Mouse (Mus musculus): Measurements from ENCODE around the gene Col4a3bp.

The Col4a3bp gene

DNA sequence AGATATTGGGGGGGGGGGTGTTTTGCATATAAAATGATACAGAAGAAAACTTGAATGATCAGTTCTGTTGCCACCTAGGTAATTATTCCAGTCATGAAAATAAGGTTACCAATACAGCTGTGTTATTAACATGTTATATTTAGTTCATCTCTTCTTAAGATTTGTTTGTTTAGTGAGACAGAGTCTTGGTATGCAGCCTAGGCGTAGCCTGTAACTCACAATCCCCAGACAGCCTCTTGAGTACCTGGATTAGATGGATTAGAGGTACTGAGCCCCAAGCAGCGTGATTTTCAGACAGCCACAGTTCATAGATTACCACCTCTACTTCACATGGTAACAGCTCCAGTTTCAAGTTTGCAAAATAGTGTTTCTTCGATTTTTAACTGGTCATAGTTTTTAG lies 4.3 kb upstream of the Col4a3bp start:
- in situ Hi-C loops (cut with MboI, MseI), result loop anchor here in 1 of 2 experiments (25.0 kb wide), 1 partner anchor 1551 kb away; the partner anchor contains the start of gene Wdr41

DNA sequence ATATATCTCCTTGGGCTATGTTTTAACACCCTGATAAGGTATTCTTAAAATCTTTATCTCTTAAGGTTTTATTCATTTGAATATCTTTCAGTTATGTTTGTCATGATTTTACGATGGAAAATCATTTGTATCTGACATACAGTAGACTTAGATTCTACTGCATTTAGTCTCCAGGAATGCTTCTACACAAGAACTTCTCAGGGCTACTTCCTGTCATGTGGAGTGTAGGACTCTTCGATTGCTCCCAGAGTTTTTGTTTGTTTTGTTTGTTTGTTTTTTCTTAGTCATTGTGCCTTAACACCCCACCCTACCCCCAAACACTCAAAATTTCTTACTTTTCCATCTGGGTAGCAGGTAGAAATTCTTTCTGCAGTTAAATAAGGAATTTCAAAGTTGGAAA lies 1.0 kb upstream of the Col4a3bp start:
- in situ Hi-C loops (cut with MboI, MseI), result loop anchor here in 1 of 2 experiments (25.0 kb wide), 1 partner anchor 1554 kb away; the partner anchor contains the start of gene Wdr41

DNA sequence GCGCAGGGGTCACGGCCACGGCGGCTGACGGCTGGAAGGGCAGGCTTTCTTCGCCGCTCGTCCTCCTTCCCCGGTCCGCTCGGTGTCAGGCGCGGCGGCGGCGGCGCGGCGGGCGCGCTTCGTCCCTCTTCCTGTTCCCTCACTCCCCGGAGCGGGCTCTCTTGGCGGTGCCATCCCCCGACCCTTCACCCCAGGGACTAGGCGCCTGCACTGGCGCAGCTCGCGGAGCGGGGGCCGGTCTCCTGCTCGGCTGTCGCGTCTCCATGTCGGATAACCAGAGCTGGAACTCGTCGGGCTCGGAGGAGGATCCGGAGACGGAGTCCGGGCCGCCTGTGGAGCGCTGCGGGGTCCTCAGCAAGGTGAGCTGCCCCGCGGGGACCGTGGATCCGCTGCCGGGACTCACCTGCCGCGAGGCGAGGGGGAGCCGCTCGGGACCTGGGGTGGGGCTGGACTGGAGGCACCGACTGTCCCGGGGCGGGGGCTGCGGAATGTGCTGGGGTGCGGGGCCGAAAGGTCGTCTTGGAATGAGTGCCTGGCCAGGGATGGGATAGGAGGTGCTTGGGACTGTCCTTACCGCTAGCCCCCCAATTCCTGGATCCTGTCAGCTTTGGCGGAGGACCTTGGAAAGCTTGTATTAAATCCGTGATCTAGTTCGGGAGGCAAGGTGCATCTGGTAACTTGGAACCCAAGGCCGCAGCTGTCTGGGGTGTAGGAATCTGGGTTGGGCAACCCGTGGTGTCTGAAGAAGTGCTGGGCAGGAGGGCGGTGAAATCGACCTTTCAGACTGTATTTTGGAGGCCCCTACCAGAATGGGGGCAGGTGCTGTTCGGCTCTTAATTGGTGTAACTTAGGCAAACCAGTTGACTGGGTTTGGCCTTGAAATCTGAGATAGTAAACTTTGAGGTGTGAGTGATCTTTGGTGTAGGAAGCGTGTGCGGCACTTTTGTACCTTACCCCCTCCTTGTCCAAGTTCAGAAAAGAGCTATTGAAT lies 778 bp downstream of the Col4a3bp start:
- in situ Hi-C loops (cut with MboI, MseI), result loop anchor here in 1 of 2 experiments (25.0 kb wide), 1 partner anchor 1556 kb away; the partner anchor contains the start of gene Wdr41

GRCm38 (mm10) chr13:96544506-96544905 lies 2.1 kb downstream of the Col4a3bp start:
- in situ Hi-C loops (cut with MboI, MseI), result loop anchor here in 1 of 2 experiments (25.0 kb wide), 1 partner anchor 1557 kb away; the partner anchor contains the start of gene Wdr41

DNA sequence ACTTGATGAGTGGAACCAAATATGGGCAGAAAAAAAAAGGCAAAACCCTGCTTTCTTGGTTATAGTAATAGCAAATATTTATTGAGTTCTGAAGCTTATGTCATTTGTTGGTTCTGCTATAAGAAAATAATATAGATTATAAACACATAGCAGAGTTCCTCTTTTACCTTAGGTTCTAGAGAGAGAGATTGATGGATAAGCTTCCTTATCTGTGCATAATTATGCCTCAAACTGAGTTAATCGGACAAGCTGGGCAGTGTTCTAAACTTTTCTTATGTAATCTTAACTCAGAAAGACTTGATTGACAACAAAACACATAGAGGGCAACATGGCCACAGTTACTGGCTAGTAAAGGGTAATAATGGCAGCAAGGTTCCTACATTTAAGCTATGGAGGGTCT lies 4.8 kb downstream of the Col4a3bp start:
- in situ Hi-C loops (cut with MboI, MseI), result loop anchor here in 1 of 2 experiments (25.0 kb wide), 1 partner anchor 1560 kb away; the partner anchor contains the start of gene Wdr41

DNA sequence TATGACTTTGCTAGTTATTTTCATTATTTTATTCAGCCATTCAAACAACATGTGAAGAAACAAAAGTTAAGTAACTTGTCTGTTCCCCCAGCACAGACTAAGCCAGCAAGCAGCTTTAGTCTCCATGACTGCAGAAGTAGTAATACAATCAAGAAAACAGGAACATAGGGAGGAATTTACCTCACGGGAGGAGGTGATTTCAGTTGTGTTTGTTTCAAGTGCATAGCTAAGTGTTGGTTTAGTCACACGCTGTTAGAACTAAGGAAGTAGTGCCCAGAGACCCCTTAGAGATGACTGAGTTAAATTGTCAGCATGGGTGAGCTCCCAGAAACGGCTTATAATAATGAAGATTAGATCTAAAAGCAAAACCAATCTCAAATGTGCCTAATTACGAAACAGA lies 5.5 kb downstream of the Col4a3bp start:
- in situ Hi-C loops (cut with MboI, MseI), result loop anchor here in 1 of 2 experiments (25.0 kb wide), 1 partner anchor 1561 kb away; the partner anchor contains the start of gene Wdr41

DNA sequence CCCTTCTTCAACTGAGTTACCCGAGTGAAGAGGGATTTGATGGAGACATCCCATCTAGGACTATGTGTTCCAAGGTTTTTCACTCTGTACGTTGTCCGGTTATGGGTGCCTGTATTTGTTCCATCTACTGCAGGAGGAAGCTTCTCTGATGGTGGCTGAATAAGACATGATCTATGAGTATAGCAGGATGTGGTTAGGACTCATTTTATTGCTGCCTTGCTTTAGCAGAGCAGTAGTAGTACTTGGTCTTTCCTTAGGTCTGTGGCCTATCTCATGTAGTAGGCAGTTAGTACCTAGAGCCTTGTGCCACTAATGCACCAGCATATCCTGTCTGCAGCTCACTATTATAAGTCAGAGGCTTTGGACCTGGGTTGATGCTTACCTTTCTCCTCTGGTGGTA lies 12.7 kb downstream of the Col4a3bp start:
- in situ Hi-C loops (cut with MboI, MseI), result no loop called here

GRCm38 (mm10) chr13:96567977-96568376 lies 25.6 kb downstream of the Col4a3bp start:
- in situ Hi-C loops (cut with MboI, MseI), result no loop called here

DNA sequence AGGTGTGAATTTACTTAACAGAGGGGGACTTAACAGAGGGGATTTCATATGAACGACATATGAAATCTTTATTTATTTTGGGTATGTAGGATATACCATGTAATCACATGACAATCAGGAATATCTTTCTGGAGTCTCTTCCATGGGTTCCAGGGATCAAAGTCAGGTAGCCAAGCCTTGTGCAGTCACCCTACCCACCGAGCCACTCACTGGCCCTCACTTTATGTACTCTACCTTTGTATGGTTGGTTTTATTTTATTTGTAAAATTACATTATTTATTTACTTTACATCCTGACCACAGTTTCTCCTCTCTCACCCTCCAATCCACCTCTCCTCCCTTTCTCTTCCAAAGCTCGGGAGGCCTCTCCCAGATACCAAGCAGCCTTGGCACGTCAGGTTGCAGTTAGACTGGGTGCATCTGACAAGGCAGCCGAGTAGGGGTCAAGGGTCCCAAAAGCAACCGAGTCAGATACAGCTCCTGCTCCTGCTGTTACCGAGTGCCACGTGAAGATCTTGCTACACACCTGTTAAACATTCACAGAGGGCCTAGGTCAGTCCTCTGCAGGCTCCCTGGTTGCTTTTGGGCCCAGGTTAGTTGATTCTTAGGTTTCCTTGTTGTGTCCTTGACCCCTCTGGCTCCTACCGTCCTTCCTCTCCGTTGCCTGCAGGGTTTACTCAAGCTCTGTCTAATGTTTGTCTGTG lies 28.0 kb downstream of the Col4a3bp start:
- in situ Hi-C loops (cut with MboI, MseI), result no loop called here

DNA sequence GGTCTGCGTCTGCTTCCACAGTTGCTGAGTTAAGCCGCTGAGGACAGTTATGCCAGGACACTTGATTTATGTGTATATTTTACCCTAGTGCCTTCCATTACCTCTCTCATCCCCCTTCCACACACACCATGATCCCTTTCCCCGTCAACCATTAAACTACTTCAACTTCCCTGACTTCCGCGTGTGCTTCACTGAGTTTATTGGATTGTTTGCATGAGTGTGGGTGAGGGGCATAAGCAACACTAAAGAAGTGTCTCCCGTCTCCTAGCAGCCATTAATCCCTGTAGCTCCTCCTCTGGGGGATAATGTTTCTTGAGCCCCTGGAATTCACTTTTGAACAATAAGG lies 28.6 kb downstream of the Col4a3bp start:
- in situ Hi-C loops (cut with MboI, MseI), result no loop called here

GRCm38 (mm10) chr13:96574170-96574569 lies 31.8 kb downstream of the Col4a3bp start:
- in situ Hi-C loops (cut with MboI, MseI), result no loop called here

GRCm38 (mm10) chr13:96579104-96579503 lies 36.7 kb downstream of the Col4a3bp start:
- in situ Hi-C loops (cut with MboI, MseI), result loop anchor here in 1 of 2 experiments (25.0 kb wide), 1 partner anchor 542 kb away; no protein-coding TSS in a partner anchor

DNA sequence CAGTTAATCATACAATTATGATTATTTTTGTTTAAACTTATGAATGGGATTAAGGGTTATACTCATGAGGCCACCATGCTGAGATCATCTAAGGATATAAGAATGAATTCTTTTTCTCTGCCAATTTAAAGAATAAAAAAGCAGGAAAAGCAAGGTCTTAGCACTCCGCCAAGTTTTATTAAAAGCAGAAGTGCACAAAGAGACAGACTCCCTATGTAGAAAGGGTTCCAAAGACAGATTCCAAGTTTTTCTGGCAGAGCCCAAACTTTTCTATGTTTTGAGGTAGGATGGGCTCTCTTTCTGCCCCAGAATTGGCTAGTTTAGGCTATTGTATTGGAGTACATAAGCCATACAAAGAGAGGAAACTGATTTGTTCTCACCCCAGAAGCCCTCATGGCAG lies 37.6 kb downstream of the Col4a3bp start:
- in situ Hi-C loops (cut with MboI, MseI), result loop anchor here in 1 of 2 experiments (25.0 kb wide), 1 partner anchor 543 kb away; no protein-coding TSS in a partner anchor

DNA sequence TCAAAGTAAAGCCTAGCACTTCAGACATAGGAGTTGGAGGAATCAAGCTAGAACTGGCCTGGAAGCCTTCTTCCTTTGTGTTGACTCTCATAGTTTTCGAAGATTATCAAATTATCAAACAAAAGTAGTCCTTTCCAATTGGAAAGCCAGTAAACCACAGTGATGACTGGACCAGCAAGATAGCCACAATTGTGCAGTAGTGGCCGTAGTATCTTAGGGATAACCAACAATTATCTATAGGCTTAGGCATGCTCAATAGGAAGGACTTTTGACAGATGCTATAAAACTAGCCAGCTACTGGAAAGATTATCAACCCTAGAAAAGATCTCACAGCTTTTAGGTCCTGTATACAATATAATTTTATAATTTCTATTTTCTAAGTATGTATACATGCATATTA lies 41.8 kb downstream of the Col4a3bp start:
- in situ Hi-C loops (cut with MboI, MseI), result loop anchor here in 1 of 2 experiments (25.0 kb wide), 1 partner anchor 547 kb away; no protein-coding TSS in a partner anchor

DNA sequence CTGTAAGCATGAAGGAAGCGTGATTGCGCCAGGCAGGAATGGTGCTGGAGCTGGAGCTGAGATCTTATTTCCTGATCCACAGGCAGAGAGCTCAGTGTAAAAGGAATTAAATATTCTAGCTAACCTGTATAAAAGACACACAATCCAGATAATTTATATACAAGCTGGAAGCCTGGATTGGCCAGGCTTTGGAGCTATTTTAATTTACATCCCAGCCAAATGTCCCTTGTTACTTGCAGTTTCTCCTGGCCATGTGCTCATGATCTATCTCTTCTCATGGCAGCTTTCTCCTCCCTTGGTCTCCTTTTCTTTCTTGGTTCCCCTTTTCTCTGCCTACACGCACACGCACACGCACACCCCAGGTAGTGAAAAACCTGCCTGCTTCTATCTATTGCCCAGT lies 44.1 kb downstream of the Col4a3bp start:
- in situ Hi-C loops (cut with MboI, MseI), result loop anchor here in 1 of 2 experiments (25.0 kb wide), 1 partner anchor 549 kb away; no protein-coding TSS in a partner anchor

- in situ Hi-C loops (cut with MboI, MseI), result loop anchor here in 1 of 2 experiments (25.0 kb wide), 1 partner anchor 551 kb away; no protein-coding TSS in a partner anchor
These were observed 46.2 kb downstream of the Col4a3bp start for GRCm38 (mm10) chr13:96588642-96589041.

DNA sequence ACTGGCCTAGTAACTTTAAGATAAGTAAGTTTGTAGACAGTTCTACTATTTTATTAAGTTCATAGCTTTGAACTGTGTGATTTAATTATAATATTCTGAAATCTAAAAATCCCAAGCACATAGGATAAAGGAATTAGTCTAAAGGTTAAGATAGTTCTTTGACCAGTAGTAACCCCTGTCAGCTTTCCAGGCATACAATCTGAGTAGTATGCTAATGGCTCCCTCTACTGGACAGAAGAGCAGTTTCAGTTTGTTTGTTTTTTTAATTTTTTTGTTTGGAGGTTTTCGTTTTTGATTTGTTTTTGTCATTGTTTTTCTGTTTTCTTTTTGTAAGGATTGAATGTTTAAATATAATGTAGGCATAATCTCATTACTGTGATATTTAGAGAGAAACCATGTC lies 51.2 kb downstream of the Col4a3bp start:
- in situ Hi-C loops (cut with MboI, MseI), result loop anchor here (5.0 to 25.0 kb wide), 2 partner anchors 161 to 556 kb away; no protein-coding TSS in a partner anchor

GRCm38 (mm10) chr13:96594070-96594469 lies 51.7 kb downstream of the Col4a3bp start:
- in situ Hi-C loops (cut with MboI, MseI), result loop anchor here (5.0 to 25.0 kb wide), 2 partner anchors 162 to 557 kb away; no protein-coding TSS in a partner anchor

- in situ Hi-C loops (cut with MboI, MseI), result loop anchor here in 1 of 2 experiments (25.0 kb wide), 1 partner anchor 562 kb away; no protein-coding TSS in a partner anchor
These were observed 56.8 kb downstream of the Col4a3bp start for GRCm38 (mm10) chr13:96599182-96599581.

- in situ Hi-C loops (cut with MboI, MseI), result loop anchor here in 1 of 2 experiments (10.0 kb wide), 1 partner anchor 579 kb away; no protein-coding TSS in a partner anchor
These were observed 61.8 kb downstream of the Col4a3bp start for GRCm38 (mm10) chr13:96604242-96604641.

GRCm38 (mm10) chr13:96614615-96615014 lies 72.2 kb downstream of the Col4a3bp start:
- in situ Hi-C loops (cut with MboI, MseI), result no loop called here

Data from T-helper 17 cell (primary cell).